Mouse (Mus musculus) lung, embryonic 16.5 days (tissue): Measurements from ENCODE around the gene Ncaph2. TPM values are rescaled to one million over a fixed set of nuclear protein-coding genes. Genes with fewer than 3 reads are reported as not detected.

Source experiments
- ATAC-seq: fragments of 200-750 bp; cut with Nextera tagmentation; 2 replicates; pipeline ENCODE4 v1.8.0; 2017; ENCODE audit warnings: low read depth, mild to moderate bottlenecking, moderate library complexity
- H3K27ac ChIP-seq: fragments of 300-500 bp; sonication (generic); 2 replicates; pipeline ENCODE4 v1.5.1; 2014; ENCODE audit warnings: mild to moderate bottlenecking, control low read depth, low read length
- H3K27me3 ChIP-seq: fragments of 300-500 bp; sonication (generic); 2 replicates; pipeline ENCODE4 v1.6.1; 2014; ENCODE audit warnings: low read depth, low read length, mixed read lengths; ENCODE audit not compliant: control insufficient read depth, insufficient read depth
- H3K36me3 ChIP-seq: fragments of 300-500 bp; sonication (generic); 2 replicates; pipeline ENCODE4 v1.6.1; 2014; ENCODE audit warnings: low read length; ENCODE audit not compliant: control insufficient read depth, insufficient read depth
- H3K4me1 ChIP-seq: fragments of 300-500 bp; sonication (generic); replicated peaks from 2 replicates; pipeline ENCODE4 v1.6.1; 2014; ENCODE audit warnings: low read length, mixed read lengths; ENCODE audit not compliant: control insufficient read depth, insufficient read depth
- H3K4me2 ChIP-seq: fragments of 300-500 bp; sonication (generic); 2 replicates; pipeline ENCODE4 v1.6.1; 2014; ENCODE audit warnings: low read depth, low read length, control low read depth
- H3K4me3 ChIP-seq: fragments of 300-500 bp; sonication (generic); 2 replicates; pipeline ENCODE4 v1.5.1; 2014; ENCODE audit warnings: mild to moderate bottlenecking, low read length, control low read depth
- H3K9ac ChIP-seq: fragments of 300-500 bp; sonication (generic); 2 replicates; pipeline ENCODE4 v1.6.1; 2014; ENCODE audit warnings: low read length, control low read depth
- H3K9me3 ChIP-seq: fragments of 300-500 bp; sonication (generic); 2 replicates; pipeline ENCODE4 v1.6.1; 2016; ENCODE audit warnings: low read length; ENCODE audit not compliant: control insufficient read depth
- WGBS: fragments of 180-500 bp; shearing (Covaris S2); extraction: QIAGEN DNeasy Blood & Tissue Kit; methylation state at CpG from one replicate; pipeline ENCODE4 v1.1.7; 2014; 5-methylcytosine and 5-hydroxymethylcytosine counted together
- polyA plus RNA-seq: library from polyadenylated mRNA; unstranded; fragments of >200 nt; fragmentation: Nextera tagmentation; extraction: Ambion mirVana; gene quantifications from 2 replicates; pipeline ENCODE4 v1.2.1, GENCODE M21; 2015

The Ncaph2 gene
- polyA plus RNA-seq, 1 experiment from 2014 or later = 172 TPM

DNA sequence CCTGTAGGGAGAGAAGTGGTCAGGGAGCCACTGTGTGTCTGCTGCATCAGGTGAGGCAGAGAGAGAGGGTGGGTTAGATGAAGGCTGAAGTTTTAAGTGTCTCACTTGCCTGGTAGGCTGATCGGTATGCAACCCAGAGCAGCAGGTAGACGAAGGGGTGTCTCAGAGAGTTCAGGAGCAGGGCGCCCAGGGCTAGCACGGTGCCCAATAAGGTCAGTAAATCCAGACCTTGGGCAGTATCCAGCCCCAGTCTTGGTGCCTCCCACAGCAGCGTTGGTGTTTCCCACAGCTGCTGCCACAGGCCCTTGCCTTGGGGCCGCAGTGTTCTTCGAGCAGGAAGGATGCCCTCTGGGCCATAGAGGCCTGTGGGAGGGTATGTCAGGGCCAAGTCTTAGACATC, 1.1 kb upstream of the Ncaph2 start:
- peaks cover 15% of the 10 kb centered on the region for H3K4me1 ChIP-seq
- no peak for ATAC-seq
- peaks cover 35% of the 10 kb centered on the region for H3K36me3 ChIP-seq
- peak overlapping the region; percentile 88 for H3K9ac ChIP-seq
- WGBS = 71% methylated on average over 7 of the region's 7 CpGs
- no peaks in the 10 kb centered on the region for H3K9me3 ChIP-seq
- H3K4me3 ChIP-seq = peak overlapping the region; percentile 74
- no peaks in the 10 kb centered on the region for H3K27me3 ChIP-seq
- peak overlapping the region; percentile 76 for H3K4me2 ChIP-seq
- no peak overlapping the region for H3K27ac ChIP-seq

GRCm38 (mm10) chr15:89356372-89356771, 853 bp downstream of the Ncaph2 start:
- ATAC-seq = peak; percentile 87
- peak overlapping the region; percentile 74 for H3K4me3 ChIP-seq
- H3K4me2 ChIP-seq = peak overlapping the region; percentile 71
- H3K9me3 ChIP-seq = no peaks in the 10 kb centered on the region
- under 1% methylated on average over 15 of the region's 15 CpGs for WGBS
- H3K36me3 ChIP-seq = peaks cover 32% of the 10 kb centered on the region
- peaks cover 15% of the 10 kb centered on the region for H3K4me1 ChIP-seq
- peak overlapping the region; percentile 88 for H3K9ac ChIP-seq
- H3K27me3 ChIP-seq = no peaks in the 10 kb centered on the region
- peak overlapping the region; percentile 93 for H3K27ac ChIP-seq

GRCm38 (mm10) chr15:89358784-89359183, 3.3 kb downstream of the Ncaph2 start:
- H3K4me1 ChIP-seq = peaks cover 15% of the 10 kb centered on the region
- 62% methylated on average over 3 of the region's 3 CpGs for WGBS
- peaks cover 28% of the 10 kb centered on the region for H3K36me3 ChIP-seq

GRCm38 (mm10) chr15:89363051-89363450, 7.5 kb downstream of the Ncaph2 start:
- Histone ChIP-seq H3K4me3 (no peak overlapping the region), H3K27me3 (no peaks in the 10 kb centered on the region), H3K36me3 (peaks cover 67% of the 10 kb centered on the region), H3K9me3 (no peaks in the 10 kb centered on the region), H3K9ac (no peak overlapping the region), H3K4me1 (no peaks in the 10 kb centered on the region), H3K27ac (no peak overlapping the region), H3K4me2 (no peak overlapping the region)
- 70% methylated on average over 7 of the region's 7 CpGs for WGBS
- ATAC-seq = peak; percentile 68

More at GRCm38 (mm10) chr15:89358784-89359183, 3.3 kb downstream of the Ncaph2 start:
- H3K9ac ChIP-seq = no peak overlapping the region
- H3K27ac ChIP-seq = no peak overlapping the region
- H3K27me3 ChIP-seq = no peaks in the 10 kb centered on the region
- no peaks in the 10 kb centered on the region for H3K9me3 ChIP-seq
- no peak overlapping the region for H3K4me3 ChIP-seq
- ATAC-seq = no peak
- no peak overlapping the region for H3K4me2 ChIP-seq

DNA sequence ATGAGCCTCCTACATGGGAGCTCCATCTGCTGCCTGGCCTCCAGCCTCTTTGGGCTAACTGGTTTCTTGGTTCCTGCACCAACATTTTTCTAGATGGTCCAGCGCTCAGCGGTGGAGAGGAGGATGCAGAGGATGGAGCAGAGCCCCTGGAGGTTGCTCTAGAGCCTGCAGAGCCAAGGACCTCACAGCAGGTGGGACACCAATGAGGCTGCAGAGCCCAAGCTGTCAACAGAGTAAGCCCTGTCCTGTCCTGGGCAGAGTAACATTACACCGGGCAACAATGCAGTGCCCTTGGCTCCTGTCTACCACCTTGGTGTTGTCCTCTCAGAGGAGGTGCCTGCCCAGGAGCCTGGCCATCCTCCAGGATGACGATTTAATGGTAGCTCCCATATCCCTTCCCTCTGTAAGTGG, 9.6 kb downstream of the Ncaph2 start:
- Histone ChIP-seq H3K9me3 (no peaks in the 10 kb centered on the region), H3K36me3 (peaks cover 82% of the 10 kb centered on the region), H3K4me2 (no peak overlapping the region), H3K27me3 (no peaks in the 10 kb centered on the region), H3K4me3 (no peak overlapping the region), H3K27ac (no peak overlapping the region), H3K4me1 (no peaks in the 10 kb centered on the region), H3K9ac (no peak overlapping the region)
- WGBS = 91% methylated on average over 4 of the region's 4 CpGs
- ATAC-seq = no peak

DNA sequence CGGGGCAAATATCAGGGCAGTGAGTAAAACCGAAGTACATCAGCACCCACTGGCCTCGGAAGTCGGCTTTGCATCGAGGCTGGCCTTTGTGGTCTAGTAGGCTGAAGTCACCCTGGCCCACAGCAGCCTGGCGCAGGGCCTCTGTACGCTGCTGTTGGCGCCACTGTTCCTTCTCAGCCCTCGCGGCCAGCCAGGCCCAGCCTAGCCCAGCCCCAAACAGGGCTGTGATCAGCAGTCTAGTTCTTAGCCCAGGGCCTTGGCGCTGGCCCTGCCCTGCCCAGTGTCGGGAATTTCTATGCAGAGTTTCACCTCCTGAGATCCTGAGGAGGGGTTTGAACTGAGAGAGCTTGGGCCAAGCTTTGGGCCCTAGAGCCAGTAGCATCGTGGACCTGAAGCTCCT, 16.5 kb downstream of the Ncaph2 start:
- Histone ChIP-seq H3K36me3 (peaks cover 46% of the 10 kb centered on the region), H3K9ac (no peak overlapping the region), H3K4me3 (no peak overlapping the region), H3K27me3 (peaks cover 11% of the 10 kb centered on the region), H3K9me3 (no peaks in the 10 kb centered on the region), H3K27ac (no peak overlapping the region), H3K4me1 (peaks cover 13% of the 10 kb centered on the region), H3K4me2 (no peak overlapping the region)
- WGBS = 90% methylated on average over 13 of the region's 13 CpGs
- no peak for ATAC-seq

DNA sequence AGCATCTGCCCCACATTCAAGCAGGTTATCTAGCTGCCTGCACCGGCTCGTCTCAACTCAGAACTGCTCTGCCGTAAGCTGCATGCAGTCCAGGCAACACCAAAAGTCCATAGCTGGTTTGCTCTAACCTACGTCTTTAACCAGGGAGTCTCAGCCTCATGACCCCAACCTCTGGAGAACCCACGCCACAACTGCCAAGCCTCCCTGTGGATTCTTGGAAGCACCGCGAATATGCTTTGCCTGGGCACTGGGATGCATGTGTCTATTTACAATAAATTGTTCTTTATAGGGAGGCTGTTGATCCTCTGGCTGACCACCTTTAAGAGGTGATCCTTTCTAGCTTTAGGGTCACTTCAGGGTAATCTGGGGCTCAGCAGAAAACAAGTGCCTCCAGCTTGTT, 17.0 kb downstream of the Ncaph2 start:
- Histone ChIP-seq H3K4me1 (peaks cover 15% of the 10 kb centered on the region), H3K27ac (no peak overlapping the region), H3K36me3 (peaks cover 42% of the 10 kb centered on the region), H3K27me3 (peaks cover 15% of the 10 kb centered on the region), H3K4me3 (peak overlapping the region; percentile 81), H3K4me2 (no peak overlapping the region), H3K9me3 (no peaks in the 10 kb centered on the region), H3K9ac (peak overlapping the region; percentile 91)
- no peak for ATAC-seq
- WGBS = 79% methylated on average over 7 of the region's 7 CpGs

- H3K27ac ChIP-seq = peak overlapping the region; percentile 97
- no peaks in the 10 kb centered on the region for H3K9me3 ChIP-seq
- ATAC-seq = peak; percentile 90
- H3K27me3 ChIP-seq = peaks cover 22% of the 10 kb centered on the region
- H3K4me3 ChIP-seq = peak overlapping the region; percentile 81
- H3K4me2 ChIP-seq = peak overlapping the region; percentile 94
- WGBS = 1% methylated on average over 35 of the region's 35 CpGs
- peaks cover 16% of the 10 kb centered on the region for H3K4me1 ChIP-seq
- peak overlapping the region; percentile 91 for H3K9ac ChIP-seq
- peaks cover 36% of the 10 kb centered on the region for H3K36me3 ChIP-seq
These were observed 17.7 kb downstream of the Ncaph2 start for GRCm38 (mm10) chr15:89373027-89373761.

DNA sequence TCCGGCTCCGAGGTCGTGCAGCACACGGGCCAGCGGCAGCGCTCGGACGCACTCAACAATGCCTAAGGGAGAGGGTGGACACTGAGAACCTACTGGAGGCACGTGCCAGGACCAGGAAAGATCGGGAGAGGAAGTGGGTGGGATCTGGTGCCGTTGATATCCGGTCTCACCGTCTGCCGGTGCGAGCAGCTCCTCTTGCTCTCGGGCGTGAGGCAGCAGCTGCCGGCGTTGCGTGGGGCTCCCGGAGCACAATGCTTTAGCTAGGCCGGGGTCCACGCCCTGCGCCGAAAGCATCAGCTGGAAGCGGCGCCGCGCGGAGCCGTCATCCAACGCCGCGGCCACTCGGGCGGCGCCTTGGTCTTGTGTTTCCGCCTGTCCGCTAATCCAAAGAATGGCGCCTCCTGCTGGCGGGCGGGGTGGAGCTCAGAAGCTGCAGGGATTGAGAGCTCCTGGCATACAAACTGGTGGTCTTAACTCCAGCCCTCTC, 18.3 kb downstream of the Ncaph2 start, which contains the start of gene Sco2:
Gene Sco2, minus strand, starts transcription at position 85 of the 487 bp plus-strand sequence.
- Histone ChIP-seq H3K4me3 (peak within 1 kb of the TSS; percentile 81), H3K36me3 (peaks cover 31% of the 10 kb centered on the region), H3K4me2 (peak within 1 kb of the TSS; percentile 94), H3K4me1 (peaks cover 22% of the 10 kb centered on the region), H3K9me3 (no peaks in the 10 kb centered on the region), H3K9ac (peak within 1 kb of the TSS; percentile 91), H3K27me3 (peaks cover 28% of the 10 kb centered on the region), H3K27ac (peak within 1 kb of the TSS; percentile 97)
- ATAC-seq = peak; percentile 85
- under 1% methylated on average over 42 of the region's 42 CpGs for WGBS
